Mouse (Mus musculus) liver, embryonic 13.5 days (tissue): ENCODE measurements around the gene Odf3. TPM values are rescaled to one million over a fixed set of nuclear protein-coding genes. Genes with fewer than 3 reads are reported as not detected.

ENCODE experiments used
- ATAC-seq: fragments of 200-750 bp; cut with Nextera tagmentation; 2 replicates; pipeline ENCODE4 v1.8.0; 2017; ENCODE audit warnings: low read depth, mild to moderate bottlenecking, moderate number of reproducible peaks, moderate library complexity
- DNase-seq: peaks from one replicate; pipeline ENCODE4 v3.0.0; 2022
- H3K27ac ChIP-seq: fragments of 300-500 bp; sonication (generic); 2 replicates; pipeline ENCODE4 v1.5.1; 2015; ENCODE audit warnings: moderate library complexity, mild to moderate bottlenecking, inconsistent platforms
- H3K27me3 ChIP-seq: fragments of 300-500 bp; sonication (generic); 2 replicates; pipeline ENCODE4 v1.6.1; 2015; ENCODE audit warnings: mild to moderate bottlenecking, inconsistent platforms
- H3K36me3 ChIP-seq: fragments of 300-500 bp; sonication (generic); 2 replicates; pipeline ENCODE4 v1.6.1; 2015; ENCODE audit warnings: mild to moderate bottlenecking, inconsistent platforms
- H3K4me1 ChIP-seq: fragments of 300-500 bp; sonication (generic); replicated peaks from 2 replicates; pipeline ENCODE4 v1.6.1; 2015; ENCODE audit warnings: inconsistent platforms
- H3K4me2 ChIP-seq: fragments of 300-500 bp; sonication (generic); 2 replicates; pipeline ENCODE4 v1.6.1; 2015; ENCODE audit warnings: inconsistent platforms, mild to moderate bottlenecking, moderate library complexity
- H3K4me3 ChIP-seq: fragments of 300-500 bp; sonication (generic); replicated peaks from 2 replicates; pipeline ENCODE4 v1.5.1; 2015; ENCODE audit warnings: mild to moderate bottlenecking, inconsistent platforms
- H3K9ac ChIP-seq: fragments of 300-500 bp; sonication (generic); 2 replicates; pipeline ENCODE4 v1.6.1; 2015; ENCODE audit warnings: mild to moderate bottlenecking, inconsistent platforms
- H3K9me3 ChIP-seq: fragments of 300-500 bp; sonication (generic); replicated peaks from 2 replicates; pipeline ENCODE4 v1.6.1; 2016; ENCODE audit warnings: inconsistent platforms
- WGBS: fragments of 180-500 bp; shearing (Covaris S2); methylation state at CpG from one replicate; pipeline ENCODE4 v1.1.7; 2015; ENCODE audit not compliant: insufficient replicate concordance; 5-methylcytosine and 5-hydroxymethylcytosine counted together
- polyA plus RNA-seq: library from polyadenylated mRNA; unstranded; fragments of >200 nt; fragmentation: Nextera tagmentation; extraction: Ambion mirVana; gene quantifications from 2 replicates; pipeline ENCODE4 v1.2.1, GENCODE M21; 2015

The Odf3 gene
- not detected in 2 replicates for polyA plus RNA-seq

GRCm38 (mm10) chr7:140847755-140848580, at the start of gene Odf3:
Gene Odf3 (plus strand): TSS chr7:140847805.
- no peak within 1 kb of the TSS for H3K4me2 ChIP-seq
- DNase-seq, result no peak
- no peaks in the 10 kb centered on the region for H3K9me3 ChIP-seq
- peaks cover 11% of the 10 kb centered on the region; the same call in 1 of the 2 replicates for H3K27me3 ChIP-seq
- no peak within 1 kb of the TSS for H3K4me3 ChIP-seq
- no peak within 1 kb of the TSS for H3K27ac ChIP-seq
- H3K4me1 ChIP-seq, result peaks cover 6% of the 10 kb centered on the region; the same call in 1 of the 2 replicates
- H3K9ac ChIP-seq, result no peak within 1 kb of the TSS
- peaks cover 16% of the 10 kb centered on the region for H3K36me3 ChIP-seq
- no peak for ATAC-seq
- WGBS, result 57% methylated on average over 11 of the region's 11 CpGs

GRCm38 (mm10) chr7:140798212-140798611, 49.4 kb upstream of the Odf3 start:
- no peak for ATAC-seq
- no peak overlapping the region for H3K9ac ChIP-seq
- H3K9me3 ChIP-seq, result no peaks in the 10 kb centered on the region
- no peak for DNase-seq
- H3K27ac ChIP-seq, result no peak overlapping the region
- H3K4me3 ChIP-seq, result no peak overlapping the region
- WGBS, result 55% methylated on average over 2 of the region's 2 CpGs
- no peaks in the 10 kb centered on the region for H3K36me3 ChIP-seq
- H3K4me1 ChIP-seq, result no peaks in the 10 kb centered on the region
- H3K27me3 ChIP-seq, result no peaks in the 10 kb centered on the region
- H3K4me2 ChIP-seq, result no peak overlapping the region

- DNase-seq (no peak), ATAC-seq (no peak)
- H3K4me1 ChIP-seq, result no peaks in the 10 kb centered on the region
- H3K36me3 ChIP-seq, result no peaks in the 10 kb centered on the region
- H3K4me3 ChIP-seq, result no peak overlapping the region
- no peaks in the 10 kb centered on the region for H3K27me3 ChIP-seq
- no peak overlapping the region for H3K4me2 ChIP-seq
- H3K9me3 ChIP-seq, result no peaks in the 10 kb centered on the region
- 69% methylated on average over 6 of the region's 6 CpGs for WGBS
- H3K27ac ChIP-seq, result no peak overlapping the region
- no peak overlapping the region for H3K9ac ChIP-seq
Measured at GRCm38 (mm10) chr7:140802629-140803028, 45.0 kb upstream of the Odf3 start.

- no peaks in the 10 kb centered on the region for H3K4me1 ChIP-seq
- H3K27me3 ChIP-seq, result no peaks in the 10 kb centered on the region
- H3K9ac ChIP-seq, result no peak overlapping the region
- no peak overlapping the region for H3K4me2 ChIP-seq
- no peaks in the 10 kb centered on the region for H3K36me3 ChIP-seq
- H3K9me3 ChIP-seq, result no peaks in the 10 kb centered on the region
- H3K27ac ChIP-seq, result no peak overlapping the region
- DNase-seq (no peak), ATAC-seq (peak; percentile 67)
- H3K4me3 ChIP-seq, result no peak overlapping the region
- 10% methylated on average over 1 of the region's 1 CpGs for WGBS
Measured at GRCm38 (mm10) chr7:140805704-140806103, 41.9 kb upstream of the Odf3 start.

GRCm38 (mm10) chr7:140810496-140810895, 37.1 kb upstream of the Odf3 start:
- Histone ChIP-seq H3K4me1 (no peaks in the 10 kb centered on the region), H3K27ac (no peak overlapping the region), H3K4me3 (no peak overlapping the region), H3K4me2 (no peak overlapping the region), H3K9me3 (no peaks in the 10 kb centered on the region), H3K36me3 (no peaks in the 10 kb centered on the region), H3K9ac (no peak overlapping the region), H3K27me3 (no peaks in the 10 kb centered on the region)
- DNase-seq (no peak), ATAC-seq (no peak)
- WGBS, result 75% methylated on average over 6 of the region's 6 CpGs

GRCm38 (mm10) chr7:140811714-140812113, 35.9 kb upstream of the Odf3 start:
- no peak overlapping the region for H3K4me2 ChIP-seq
- H3K36me3 ChIP-seq, result no peaks in the 10 kb centered on the region
- H3K9me3 ChIP-seq, result no peaks in the 10 kb centered on the region
- ATAC-seq, result no peak
- DNase-seq, result no peak
- H3K4me1 ChIP-seq, result no peaks in the 10 kb centered on the region
- WGBS, result 75% methylated on average over 13 of the region's 13 CpGs
- H3K27ac ChIP-seq, result no peak overlapping the region
- H3K9ac ChIP-seq, result no peak overlapping the region
- no peak overlapping the region for H3K4me3 ChIP-seq
- H3K27me3 ChIP-seq, result no peaks in the 10 kb centered on the region

GRCm38 (mm10) chr7:140812850-140813249, 34.8 kb upstream of the Odf3 start:
- Histone ChIP-seq H3K9me3 (no peaks in the 10 kb centered on the region), H3K9ac (no peak overlapping the region), H3K36me3 (no peaks in the 10 kb centered on the region), H3K27ac (no peak overlapping the region), H3K27me3 (no peaks in the 10 kb centered on the region), H3K4me2 (no peak overlapping the region), H3K4me3 (no peak overlapping the region), H3K4me1 (no peaks in the 10 kb centered on the region)
- ATAC-seq, result no peak
- no peak for DNase-seq
- WGBS, result 77% methylated on average over 12 of the region's 12 CpGs

GRCm38 (mm10) chr7:140820173-140820572, 27.4 kb upstream of the Odf3 start:
- H3K4me2 ChIP-seq, result no peak overlapping the region
- no peak for ATAC-seq
- DNase-seq, result no peak
- H3K9me3 ChIP-seq, result no peaks in the 10 kb centered on the region
- H3K36me3 ChIP-seq, result no peaks in the 10 kb centered on the region
- 58% methylated on average over 4 of the region's 4 CpGs for WGBS
- H3K9ac ChIP-seq, result no peak overlapping the region
- no peak overlapping the region for H3K27ac ChIP-seq
- H3K4me3 ChIP-seq, result no peak overlapping the region
- H3K27me3 ChIP-seq, result 0 out of 2 replicates have a peak, but pooled peaks cover 2% of the 10 kb centered on the region
- H3K4me1 ChIP-seq, result peaks cover 10% of the 10 kb centered on the region

GRCm38 (mm10) chr7:140821305-140821652, 26.3 kb upstream of the Odf3 start:
- Histone ChIP-seq H3K4me3 (peak overlapping the region; percentile 52), H3K27ac (no peak overlapping the region), H3K4me2 (peak overlapping the region; percentile 71), H3K27me3 (peaks cover 9% of the 10 kb centered on the region; the same call in 1 of the 2 replicates), H3K9ac (no peak overlapping the region), H3K4me1 (peaks cover 10% of the 10 kb centered on the region), H3K9me3 (no peaks in the 10 kb centered on the region), H3K36me3 (no peaks in the 10 kb centered on the region)
- WGBS, result 57% methylated on average over 5 of the region's 5 CpGs
- DNase-seq (no peak), ATAC-seq (no peak)

- H3K4me1 ChIP-seq, result peaks cover 10% of the 10 kb centered on the region
- H3K27ac ChIP-seq, result no peak within 1 kb of the TSS
- DNase-seq (peak; percentile 10), ATAC-seq (peak; percentile 74)
- H3K36me3 ChIP-seq, result no peaks in the 10 kb centered on the region
- 3% methylated on average over 21 of the region's 21 CpGs for WGBS
- H3K9ac ChIP-seq, result peak within 1 kb of the TSS; percentile 57
- peak within 1 kb of the TSS; percentile 71 for H3K4me2 ChIP-seq
- H3K4me3 ChIP-seq, result peak within 1 kb of the TSS; percentile 52
- peaks cover 9% of the 10 kb centered on the region; the same call in 1 of the 2 replicates for H3K27me3 ChIP-seq
- H3K9me3 ChIP-seq, result no peaks in the 10 kb centered on the region
Measured at GRCm38 (mm10) chr7:140821653-140822329, 25.8 kb upstream of the Odf3 start, which contains the start of gene Zfp941. Gene Zfp941 (minus strand): TSS chr7:140822178.

- Histone ChIP-seq H3K27me3 (peaks cover 9% of the 10 kb centered on the region; the same call in 1 of the 2 replicates), H3K27ac (no peak overlapping the region), H3K4me2 (no peak overlapping the region), H3K36me3 (no peaks in the 10 kb centered on the region), H3K4me1 (peaks cover 10% of the 10 kb centered on the region), H3K9ac (no peak overlapping the region), H3K9me3 (no peaks in the 10 kb centered on the region), H3K4me3 (no peak overlapping the region)
- WGBS, result 59% methylated on average over 4 of the region's 4 CpGs
- DNase-seq (no peak), ATAC-seq (no peak)
Measured at GRCm38 (mm10) chr7:140822731-140823130, 24.9 kb upstream of the Odf3 start.
